Mouse (Mus musculus) left cerebral cortex, postnatal 36 days (tissue): Measurements from ENCODE around the gene Vps52. TPM values are rescaled to one million over a fixed set of nuclear protein-coding genes. Genes with fewer than 3 reads are reported as not detected.
"Not testable (repeated sequence)": the region's sequence is repeated elsewhere in the genome, so short reads cannot be mapped to it uniquely, and the experiment has no call there.

Source experiments
- DNase-seq, 2 experiments: peaks; one replicate each; pipeline ENCODE4 v3.0.0; 2021 to 2022; ENCODE audit warnings: low spot score in 2 of 2, mixed read lengths in 1 of 2
- intact Hi-C: fragments of 180-260 bp; cut with DNase I; formaldehyde crosslinking; loops from one replicate; pipeline ENCODE4 v1.15.1; 2025
- total RNA-seq, 2 experiments: library from RNA; stranded (reverse); gene quantifications; 2 replicates each; pipeline ENCODE4 v1.2.3; 2021

Vps52 gene
- total RNA-seq, 2 experiments from 2014 or later = 84.5 to 87.0 TPM

- no peak for DNase-seq
- intact Hi-C loops = no loop called here
These were observed 36.4 kb downstream of the Vps52 start for GRCm38 (mm10) chr17:33991788-33992664.

- DNase-seq = no peak
- intact Hi-C loops = loop anchor here (5.0 kb wide), 1 partner anchor 1297 kb away; no protein-coding TSS in a partner anchor
These were observed 39.3 kb downstream of the Vps52 start for GRCm38 (mm10) chr17:33994959-33995358.

GRCm38 (mm10) chr17:33995651-33996050 is 40.0 kb downstream of the Vps52 start:
- DNase-seq = no peak
- intact Hi-C loops = loop anchor here (5.0 kb wide), 1 partner anchor 1297 kb away; no protein-coding TSS in a partner anchor

GRCm38 (mm10) chr17:33997025-33997424 is 41.4 kb downstream of the Vps52 start:
- intact Hi-C loops = loop anchor here (5.0 kb wide), 1 partner anchor 1295 kb away; no protein-coding TSS in a partner anchor
- DNase-seq = not testable (repeated sequence)

- intact Hi-C loops = loop anchor here (5.0 kb wide), 1 partner anchor 1294 kb away; no protein-coding TSS in a partner anchor
- not testable (repeated sequence) for DNase-seq
These were observed 43.1 kb downstream of the Vps52 start for GRCm38 (mm10) chr17:33998697-33999096.

- no peak for DNase-seq
- intact Hi-C loops = loop anchor here (2.0 to 5.0 kb wide), 2 partner anchors 1263 to 1293 kb away; partner anchors contain the start of gene H2-D1
These were observed 43.9 kb downstream of the Vps52 start for GRCm38 (mm10) chr17:33999341-34000149.

GRCm38 (mm10) chr17:34000150-34000537 is 44.5 kb downstream of the Vps52 start, which contains the start of gene H2-K1:
TSS of gene H2-K1 (minus strand) at chr17:34000347.
- intact Hi-C loops = loop anchor here (2.0 kb wide), 1 partner anchor 1263 kb away; the partner anchor contains the start of gene H2-D1
- peak; percentile 56 to 65 for DNase-seq

GRCm38 (mm10) chr17:34000796-34001195 is 45.2 kb downstream of the Vps52 start:
- not testable (repeated sequence) for DNase-seq
- intact Hi-C loops = loop anchor here (2.0 kb wide), 1 partner anchor 1262 kb away; the partner anchor contains the start of gene H2-D1

GRCm38 (mm10) chr17:34003426-34003825 is 47.8 kb downstream of the Vps52 start:
- intact Hi-C loops = no loop called here
- DNase-seq = no peak

- intact Hi-C loops = loop anchor here (5.0 kb wide), 1 partner anchor 39 kb away; no protein-coding TSS in a partner anchor
These were observed 51.0 kb downstream of the Vps52 start for GRCm38 (mm10) chr17:34006570-34006969.

GRCm38 (mm10) chr17:34010156-34010555 is 54.5 kb downstream of the Vps52 start:
- intact Hi-C loops = no loop called here
- DNase-seq = no peak

More at GRCm38 (mm10) chr17:34006570-34006969, 51.0 kb downstream of the Vps52 start:
- DNase-seq = no peak

- DNase-seq = no peak
- intact Hi-C loops = no loop called here
These were observed 57.8 kb downstream of the Vps52 start for GRCm38 (mm10) chr17:34013436-34013835.

Other genes starting within 250 kb of the Vps52 start
- gene March2, start 237.1 kb upstream of the Vps52 start, total RNA-seq = 10 to 100 TPM; 90.2 to 97.0 TPM
- gene Rab11b, start 195.3 kb upstream of the Vps52 start, total RNA-seq = 100 to 1,000 TPM; 328 to 372 TPM
- gene Angptl4, start 174.0 kb upstream of the Vps52 start, total RNA-seq = 1 to 10 TPM; 3.3 to 4.8 TPM
- 10 to 100 TPM; 27.0 to 44.8 TPM for gene Kank3, start 145.3 kb upstream of the Vps52 start, total RNA-seq
- 100 to 1,000 TPM; 651 to 708 TPM for gene Rps28, start 131.2 kb upstream of the Vps52 start, total RNA-seq
- 100 to 1,000 TPM; 212 to 213 TPM for gene Ndufa7, start 131.2 kb upstream of the Vps52 start, total RNA-seq
- gene Cd320, start 112.7 kb upstream of the Vps52 start, total RNA-seq = 10 to 100 TPM; 24.8 to 27.5 TPM
- gene Gm7029, start 82.0 kb upstream of the Vps52 start, total RNA-seq = not detected
- gene Kifc1, start 65.2 kb upstream of the Vps52 start, total RNA-seq = 1 to 10 TPM; 2.4 to 3.1 TPM
- gene Platr17, start 50.7 kb upstream of the Vps52 start, total RNA-seq = under 1 TPM; 0.70 to 0.96 TPM
- 10 to 100 TPM; 29.9 to 32.9 TPM for gene Daxx, start 46.4 kb upstream of the Vps52 start, total RNA-seq
- 10 to 100 TPM; 35.0 to 38.3 TPM for gene Tapbp, start 39.9 kb upstream of the Vps52 start, total RNA-seq
- 10 to 100 TPM; 29.4 to 40.1 TPM for gene Zbtb22, start 39.9 kb upstream of the Vps52 start, total RNA-seq
- gene Rgl2, start 26.3 kb upstream of the Vps52 start, total RNA-seq = 10 to 100 TPM; 46.9 to 71.0 TPM
- gene Pfdn6, start 15.5 kb upstream of the Vps52 start, total RNA-seq = 10 to 100 TPM; 96.1 to 98.3 TPM
- 10 to 100 TPM; 12.6 to 15.0 TPM for gene Wdr46, start 15.2 kb upstream of the Vps52 start, total RNA-seq
- gene B3galt4, start 4.3 kb upstream of the Vps52 start, total RNA-seq = 1 to 10 TPM; 5.5 to 6.7 TPM
- 100 to 1,000 TPM; 291 to 302 TPM for gene Rps18, start 189 bp downstream of the Vps52 start, total RNA-seq
- gene H2-K1, start 44.5 kb downstream of the Vps52 start, total RNA-seq = 10 to 100 TPM; 17.2 to 19.3 TPM
- 10 to 100 TPM; 33.5 to 35.9 TPM for gene Ring1, start 68.9 kb downstream of the Vps52 start, total RNA-seq
- 10 to 100 TPM; 35.7 to 36.6 TPM for gene H2-Ke6, start 72.2 kb downstream of the Vps52 start, total RNA-seq
- gene Slc39a7, start 75.9 kb downstream of the Vps52 start, total RNA-seq = 100 to 1,000 TPM; 101 to 105 TPM
- 10 to 100 TPM; 81.9 to 87.8 TPM for gene Rxrb, start 76.0 kb downstream of the Vps52 start, total RNA-seq
- gene Col11a2, start 83.6 kb downstream of the Vps52 start, total RNA-seq = 10 to 100 TPM; 15.1 to 16.3 TPM
- under 1 TPM in 1 of 2 experiments, not detected in 1; 0.79 TPM for gene H2-Oa, start 136.5 kb downstream of the Vps52 start, total RNA-seq
- gene H2-DMa, start 163.7 kb downstream of the Vps52 start, total RNA-seq = 10 to 100 TPM; 26.1 to 28.5 TPM
- 100 to 1,000 TPM; 183 to 189 TPM for gene Brd2, start 166.8 kb downstream of the Vps52 start, total RNA-seq
- under 1 TPM; 0.59 to 0.93 TPM for gene H2-DMb2, start 187.5 kb downstream of the Vps52 start, total RNA-seq
- gene H2-DMb1, start 197.3 kb downstream of the Vps52 start, total RNA-seq = 1 to 10 TPM in 1 of 2 experiments, under 1 TPM in 1; 0.94 to 1.1 TPM
- gene Tap1, start 231.7 kb downstream of the Vps52 start, total RNA-seq = 1 to 10 TPM; 1.9 to 2.0 TPM
- 1 to 10 TPM in 1 of 2 experiments, under 1 TPM in 1; 0.77 to 1.1 TPM for gene Psmb9, start 232.0 kb downstream of the Vps52 start, total RNA-seq
- gene Psmb8, start 241.9 kb downstream of the Vps52 start, total RNA-seq = 1 to 10 TPM; 2.1 to 3.4 TPM
- 1 to 10 TPM; 6.6 to 7.7 TPM for gene Tap2, start 247.7 kb downstream of the Vps52 start, total RNA-seq